Mouse (Mus musculus) hindbrain, embryonic 11.5 days (tissue): ENCODE data around the gene Trp53rkb. TPM values are rescaled to one million over a fixed set of nuclear protein-coding genes. Genes with fewer than 3 reads are reported as not detected.

ENCODE experiments used
- ATAC-seq: fragments of 200-750 bp; cut with Nextera tagmentation; 2 replicates; pipeline ENCODE4 v1.8.0; 2017; ENCODE audit warnings: mild to moderate bottlenecking, moderate TSS enrichment, moderate library complexity; ENCODE audit not compliant: low FRiP score
- DNase-seq: peaks from one replicate; pipeline ENCODE4 v3.0.0-alpha.2; 2015; ENCODE audit warnings: low spot score
- H3K27ac ChIP-seq: fragments of 300-500 bp; sonication (generic); 2 replicates; pipeline ENCODE4 v1.5.1; 2014; ENCODE audit warnings: mild to moderate bottlenecking, low read depth, low read length
- H3K27me3 ChIP-seq: fragments of 300-500 bp; sonication (generic); 2 replicates; pipeline ENCODE4 v1.6.1; 2014; ENCODE audit warnings: mild to moderate bottlenecking, low read length, moderate library complexity, mixed read lengths; ENCODE audit not compliant: control insufficient read depth, insufficient read depth
- H3K36me3 ChIP-seq: fragments of 300-500 bp; sonication (generic); 2 replicates; pipeline ENCODE4 v1.6.1; 2014; ENCODE audit warnings: mild to moderate bottlenecking, low read length, moderate library complexity, mixed read lengths; ENCODE audit not compliant: control insufficient read depth, insufficient read depth
- H3K4me1 ChIP-seq: fragments of 300-500 bp; sonication (generic); replicated peaks from 2 replicates; pipeline ENCODE4 v1.6.1; 2014; ENCODE audit warnings: low read length, mixed read lengths; ENCODE audit not compliant: control insufficient read depth, insufficient read depth
- H3K4me2 ChIP-seq: fragments of 300-500 bp; sonication (generic); replicated peaks from 2 replicates; pipeline ENCODE4 v1.6.1; 2014; ENCODE audit warnings: mild to moderate bottlenecking, low read depth, low read length
- H3K4me3 ChIP-seq: fragments of 300-500 bp; sonication (generic); 2 replicates; pipeline ENCODE4 v1.5.1; 2014; ENCODE audit warnings: low read depth, low read length
- H3K9ac ChIP-seq: fragments of 300-500 bp; sonication (generic); 2 replicates; pipeline ENCODE4 v1.6.1; 2014; ENCODE audit warnings: low read depth, low read length
- H3K9me3 ChIP-seq: fragments of 300-500 bp; sonication (generic); 2 replicates; pipeline ENCODE4 v1.6.1; 2016; ENCODE audit warnings: low read length; ENCODE audit not compliant: control insufficient read depth
- WGBS: fragments of 180-500 bp; shearing (Covaris S2); extraction: QIAGEN DNeasy Blood & Tissue Kit; methylation state at CpG from one replicate; pipeline ENCODE4 v1.1.7; 2014; 5-methylcytosine and 5-hydroxymethylcytosine counted together
- polyA plus RNA-seq: library from polyadenylated mRNA; unstranded; fragments of >200 nt; fragmentation: Nextera tagmentation; extraction: Ambion mirVana; gene quantifications from 2 replicates; pipeline ENCODE4 v1.2.1, GENCODE M21; 2014

Trp53rkb gene
- polyA plus RNA-seq, 1 experiment from 2014 or later, result 8.7 TPM

- no peak for ATAC-seq
- no peak overlapping the region for H3K4me3 ChIP-seq
- no peak overlapping the region for H3K4me2 ChIP-seq
- no peak overlapping the region for H3K27ac ChIP-seq
- no peak for DNase-seq
- H3K9me3 ChIP-seq, result no peaks in the 10 kb centered on the region
- no peaks in the 10 kb centered on the region for H3K27me3 ChIP-seq
- H3K4me1 ChIP-seq, result no peaks in the 10 kb centered on the region
- H3K9ac ChIP-seq, result no peak overlapping the region
- H3K36me3 ChIP-seq, result no peaks in the 10 kb centered on the region
- WGBS, result 97% methylated on average over 4 of the region's 4 CpGs
Measured at GRCm38 (mm10) chr2:166834796-166835195, 42.5 kb downstream of the Trp53rkb start.

GRCm38 (mm10) chr2:166835581-166835980, 43.2 kb downstream of the Trp53rkb start:
- WGBS, result 74% methylated on average over 5 of the region's 5 CpGs
- DNase-seq (no peak), ATAC-seq (no peak)
- Histone ChIP-seq H3K9me3 (no peaks in the 10 kb centered on the region), H3K27ac (no peak overlapping the region), H3K27me3 (no peaks in the 10 kb centered on the region), H3K9ac (no peak overlapping the region), H3K4me3 (no peak overlapping the region), H3K4me1 (no peaks in the 10 kb centered on the region), H3K4me2 (no peak overlapping the region), H3K36me3 (no peaks in the 10 kb centered on the region)

GRCm38 (mm10) chr2:166841813-166842212, 49.5 kb downstream of the Trp53rkb start:
- no peaks in the 10 kb centered on the region for H3K9me3 ChIP-seq
- no peaks in the 10 kb centered on the region for H3K36me3 ChIP-seq
- H3K27ac ChIP-seq, result no peak overlapping the region
- ATAC-seq (no peak), DNase-seq (no peak)
- H3K4me1 ChIP-seq, result no peaks in the 10 kb centered on the region
- no peak overlapping the region for H3K4me2 ChIP-seq
- H3K27me3 ChIP-seq, result no peaks in the 10 kb centered on the region
- 89% methylated on average over 4 of the region's 4 CpGs for WGBS
- H3K4me3 ChIP-seq, result no peak overlapping the region
- H3K9ac ChIP-seq, result no peak overlapping the region

Other genes starting within 250 kb of the Trp53rkb start
- 20.9 and 21.7 TPM in 2 replicates for gene Prex1, start 78.7 kb upstream of the Trp53rkb start, polyA plus RNA-seq
- 3.8 and 4.2 TPM in 2 replicates for gene Arfgef2, start 13.1 kb downstream of the Trp53rkb start, polyA plus RNA-seq
- 169 and 219 TPM in 2 replicates for gene Cse1l, start 113.5 kb downstream of the Trp53rkb start, polyA plus RNA-seq
- 93.0 and 101 TPM in 2 replicates for gene Stau1, start 203.8 kb downstream of the Trp53rkb start, polyA plus RNA-seq
- 37.9 and 40.4 TPM in 2 replicates for gene Ddx27, start 222.7 kb downstream of the Trp53rkb start, polyA plus RNA-seq